Mouse (Mus musculus): ENCODE measurements at regions not wholly inside any gene's neighbourhood (a gene's known extent, or its start where the extent isn't known, plus 50 kb on each side); places are given as distances from the start of the nearest gene placed in this dataset.

GRCm38 (mm10) chr3:153051566-153051965 lies 69.5 kb upstream of the St6galnac5 start:
- Histone ChIP-seq H3K27me3 (replicated peaks; ENCODE audit: control insufficient read depth, insufficient read depth, low read length) (no peaks in the 10 kb centered on the region), H3K4me2 (ENCODE audit: low read length) (no peak overlapping the region), H3K9ac (ENCODE audit: low read length) (no peak overlapping the region), H3K4me1 (replicated peaks; ENCODE audit: control insufficient read depth, insufficient read depth, low read length) (no peaks in the 10 kb centered on the region), H3K4me3 (ENCODE audit: low read depth, low read length) (no peak overlapping the region), H3K9me3 (ENCODE audit: control insufficient read depth, low read length) (peaks cover 6% of the 10 kb centered on the region; the same call in 1 of the 2 replicates), H3K27ac (ENCODE audit: low read depth) (no peak overlapping the region), H3K36me3 (ENCODE audit: control insufficient read depth, insufficient read depth, low read length) (no peaks in the 10 kb centered on the region)
- DNase-seq (ENCODE audit: low spot score): no peak
- no peak for ATAC-seq (replicated peaks; ENCODE audit: low FRiP score, low TSS enrichment, low read depth)

DNA sequence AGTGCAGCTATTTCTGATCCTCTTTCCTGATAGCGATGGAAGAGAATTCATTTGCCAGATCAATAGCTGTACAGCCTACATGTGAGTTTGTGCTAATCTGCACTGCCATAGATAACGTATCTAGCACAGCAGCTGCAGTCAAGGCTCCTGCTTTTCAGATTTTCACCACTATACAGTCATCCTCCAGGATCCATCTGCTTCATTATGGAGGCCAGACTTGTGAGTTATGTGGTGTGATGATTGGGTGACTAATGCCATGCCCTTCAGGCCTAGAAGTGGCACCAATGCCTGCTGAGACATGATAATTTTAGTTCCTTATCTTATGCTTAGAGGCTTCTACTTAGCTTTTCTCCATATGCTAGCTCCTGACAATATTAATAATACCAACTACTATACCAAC lies 63.3 kb upstream of the St6galnac5 start:
- WGBS: 82% methylated on average over 2 of the region's 2 CpGs
- Histone ChIP-seq H3K9me3 (ENCODE audit: control insufficient read depth, low read length) (peaks cover 6% of the 10 kb centered on the region; the same call in 1 of the 2 replicates), H3K9ac (ENCODE audit: low read length) (no peak overlapping the region), H3K36me3 (ENCODE audit: control insufficient read depth, insufficient read depth, low read length) (no peaks in the 10 kb centered on the region), H3K27ac (ENCODE audit: low read depth) (no peak overlapping the region), H3K4me2 (ENCODE audit: low read length) (no peak overlapping the region), H3K4me3 (ENCODE audit: low read depth, low read length) (no peak overlapping the region), H3K4me1 (replicated peaks; ENCODE audit: control insufficient read depth, insufficient read depth, low read length) (no peaks in the 10 kb centered on the region), H3K27me3 (replicated peaks; ENCODE audit: control insufficient read depth, insufficient read depth, low read length) (no peaks in the 10 kb centered on the region)
- no peak for ATAC-seq (replicated peaks; ENCODE audit: low FRiP score, low TSS enrichment, low read depth)
- no peak for DNase-seq (ENCODE audit: low spot score)

- no peaks in the 10 kb centered on the region for H3K4me1 ChIP-seq (replicated peaks; ENCODE audit: control insufficient read depth, insufficient read depth, low read length)
- ATAC-seq (replicated peaks; ENCODE audit: low FRiP score, low TSS enrichment, low read depth): no peak
- H3K27me3 ChIP-seq (replicated peaks; ENCODE audit: control insufficient read depth, insufficient read depth, low read length): no peaks in the 10 kb centered on the region
- no peak overlapping the region for H3K9ac ChIP-seq (ENCODE audit: low read length)
- H3K9me3 ChIP-seq (ENCODE audit: control insufficient read depth, low read length): no peaks in the 10 kb centered on the region
- no peak overlapping the region for H3K27ac ChIP-seq (ENCODE audit: low read depth)
- WGBS: 85% methylated on average over 6 of the region's 6 CpGs
- no peak overlapping the region for H3K4me2 ChIP-seq (ENCODE audit: low read length)
- H3K4me3 ChIP-seq (ENCODE audit: low read depth, low read length): no peak overlapping the region
- DNase-seq (ENCODE audit: low spot score): no peak
- H3K36me3 ChIP-seq (ENCODE audit: control insufficient read depth, insufficient read depth, low read length): no peaks in the 10 kb centered on the region
These were observed 51.9 kb upstream of the St6galnac5 start for GRCm38 (mm10) chr3:153033980-153034379.
